Comparison of ENCODE assay signal across 30 mouse cellular contexts in genomic region chr19:6082156-6082555, GRCm38 (mm10). TPM values are rescaled to one million over a fixed set of nuclear protein-coding genes. Genes with fewer than 3 reads are reported as not detected.
DNase-seq lines count a peak whose midpoint lies in the region; ATAC-seq and TF ChIP-seq lines count a peak whose summit lies in the region.
"Had no signal": no experiment of that assay in that cellular context is flagged by ENCODE, and none has a peak within 500 bp of the region (broad histone marks: within the 10 kb centered on the region; RNA-seq: fewer than 3 reads in every experiment).

TSS of gene Gm28374 (minus strand) at chr19:6082256.

- H3K36me3 ChIP-seq in liver, embryonic 13.5 days, result peaks cover 43% of the 10 kb centered on the region
- H3K36me3 ChIP-seq in liver, embryonic 11.5 days (ENCODE audit: control insufficient read depth, insufficient read depth, low read length), result peaks cover 17% of the 10 kb centered on the region
- peaks cover 1% of the 10 kb centered on the region for H3K36me3 ChIP-seq in testis, adult 2 months (ENCODE audit: control insufficient read depth, insufficient read depth, low read length)
- H3K36me3 ChIP-seq in embryonic facial prominence, embryonic 15.5 days, result peaks cover 35% of the 10 kb centered on the region

- TF ChIP-seq POLR2A in testis, adult 2 months (IDR thresholded peaks at IDR 0.05; ENCODE audit: control insufficient read depth, low read depth, low read length), result no peak

- no peak within 1 kb of the TSS for H3K9ac ChIP-seq in liver, embryonic 13.5 days
- H3K9ac ChIP-seq in liver, embryonic 11.5 days (ENCODE audit: low read depth, low read length), result no peak within 1 kb of the TSS
- H3K9ac ChIP-seq in embryonic facial prominence, embryonic 15.5 days, result 0 out of 2 replicates have a peak within 1 kb of the TSS, but pooled peaks have one; percentile 12
- H3K9ac ChIP-seq: embryonic facial prominence, embryonic 12.5 days; forebrain, embryonic 13.5 days; forebrain, postnatal 0 days; hindbrain, embryonic 14.5 days had no signal

- ATAC-seq in liver, embryonic 13.5 days (ENCODE audit: low read depth), result no peak
- no peak for ATAC-seq in liver, embryonic 11.5 days (replicated peaks; ENCODE audit: low FRiP score)
- ATAC-seq in embryonic facial prominence, embryonic 15.5 days (ENCODE audit: insufficient number of reproducible peaks, low FRiP score, low TSS enrichment, low read depth), result no peak
- ATAC-seq: activated CD4-positive, CD25-positive, alpha-beta regulatory T cell, adult 4 months; CD4-positive, CD25-positive, alpha-beta regulatory T cell, adult 4 months; forebrain, embryonic 13.5 days; forebrain, postnatal 0 days; hindbrain, postnatal 0 days; inflammation-experienced regulatory T-cells, adult 6 months had no signal

- H3K27ac ChIP-seq in liver, embryonic 13.5 days, result no peak within 1 kb of the TSS
- H3K27ac ChIP-seq in liver, embryonic 11.5 days (ENCODE audit: low read depth, low read length), result no peak within 1 kb of the TSS
- no peak within 1 kb of the TSS for H3K27ac ChIP-seq in testis, adult 2 months (ENCODE audit: control insufficient read depth, insufficient read depth, low read depth, low read length)
- no peak within 1 kb of the TSS for H3K27ac ChIP-seq in embryonic facial prominence, embryonic 15.5 days (replicated peaks)
- H3K27ac ChIP-seq: embryonic facial prominence, embryonic 12.5 days; forebrain, embryonic 13.5 days; gastrocnemius, adult 2 months; heart, embryonic 10.5 days; heart, embryonic 13.5 days; hindbrain, embryonic 14.5 days; hindbrain, postnatal 0 days had no signal

- WGBS in liver, embryonic 13.5 days (ENCODE audit: insufficient replicate concordance), result 78% methylated on average over 9 of the region's 9 CpGs
- WGBS in liver, embryonic 11.5 days, result 86% methylated on average over 9 of the region's 9 CpGs
- 83% methylated on average over 9 of the region's 9 CpGs for WGBS in embryonic facial prominence, embryonic 15.5 days

- no peak for TF ChIP-seq CTCF in testis, adult 2 months (IDR thresholded peaks at IDR 0.05; ENCODE audit: control insufficient read depth, insufficient read depth, insufficient replicate concordance, low read depth, low read length)

- DNase-seq in heart, adult 11 months, result peak; percentile 89
- DNase-seq in heart, adult 8-10 months (ENCODE audit: low spot score), result no peak
- no peak for DNase-seq in liver, embryonic 13.5 days
- DNase-seq in liver, embryonic 11.5 days (ENCODE audit: low spot score), result no peak
- no peak for DNase-seq in testis, postnatal 14 days (ENCODE audit: low spot score)
- no peak for DNase-seq in adrenal gland, adult 2 months
- DNase-seq: adrenal gland, postnatal 10 days; adrenal gland, postnatal 36 days; cerebellum, adult 18-20 months; cerebellum, adult 9-11 months; cerebellum, postnatal 25 days; embryo, embryonic 11 days; forebrain, postnatal 0 days; gastrocnemius, adult 2 months; gastrocnemius, postnatal 14 days; heart, adult 18-20 months; heart, postnatal 14 days; heart, postnatal 4 days had no signal

- 0 out of 2 replicates have a peak within 1 kb of the TSS, but pooled peaks have one; percentile 80 for H3K4me2 ChIP-seq in liver, embryonic 13.5 days
- no peak within 1 kb of the TSS for H3K4me2 ChIP-seq in liver, embryonic 11.5 days
- H3K4me2 ChIP-seq in embryonic facial prominence, embryonic 15.5 days (replicated peaks), result no peak within 1 kb of the TSS

- H3K27me3 ChIP-seq in liver, embryonic 13.5 days, result no peaks in the 10 kb centered on the region
- no peaks in the 10 kb centered on the region for H3K27me3 ChIP-seq in liver, embryonic 11.5 days (replicated peaks; ENCODE audit: control insufficient read depth, insufficient read depth, low read length)
- no peaks in the 10 kb centered on the region for H3K27me3 ChIP-seq in testis, adult 2 months (ENCODE audit: control insufficient read depth, insufficient read depth, low read length)
- H3K27me3 ChIP-seq in embryonic facial prominence, embryonic 15.5 days, result no peaks in the 10 kb centered on the region
- H3K27me3 ChIP-seq: embryonic facial prominence, embryonic 12.5 days; forebrain, embryonic 13.5 days; heart, embryonic 13.5 days had no signal

- no peak within 1 kb of the TSS; the same call in 1 of the 2 replicates for H3K4me3 ChIP-seq in liver, embryonic 13.5 days (replicated peaks)
- H3K4me3 ChIP-seq in liver, embryonic 11.5 days (ENCODE audit: low read depth, low read length), result no peak within 1 kb of the TSS; the same call in 1 of the 2 replicates
- H3K4me3 ChIP-seq in testis, adult 2 months (ENCODE audit: control insufficient read depth, low read depth, low read length), result peak within 1 kb of the TSS; percentile 88
- H3K4me3 ChIP-seq in embryonic facial prominence, embryonic 15.5 days (replicated peaks), result peak within 1 kb of the TSS; percentile 15; the same call in 1 of the 2 replicates
- H3K4me3 ChIP-seq: forebrain, embryonic 13.5 days had no signal

- H3K4me1 ChIP-seq in liver, embryonic 13.5 days (replicated peaks), result peaks cover 42% of the 10 kb centered on the region
- H3K4me1 ChIP-seq in liver, embryonic 11.5 days (replicated peaks; ENCODE audit: control insufficient read depth, insufficient read depth, low read length), result peaks cover 10% of the 10 kb centered on the region
- peaks cover 8% of the 10 kb centered on the region for H3K4me1 ChIP-seq in testis, adult 2 months (ENCODE audit: control insufficient read depth, insufficient read depth, low read length)
- peaks cover 24% of the 10 kb centered on the region for H3K4me1 ChIP-seq in embryonic facial prominence, embryonic 15.5 days

- no peaks in the 10 kb centered on the region for H3K9me3 ChIP-seq in liver, embryonic 13.5 days (replicated peaks)
- H3K9me3 ChIP-seq in liver, embryonic 11.5 days (ENCODE audit: control insufficient read depth, low read length), result no peaks in the 10 kb centered on the region
- H3K9me3 ChIP-seq in embryonic facial prominence, embryonic 15.5 days (replicated peaks), result no peaks in the 10 kb centered on the region
- H3K9me3 ChIP-seq: embryonic facial prominence, embryonic 12.5 days; forebrain, embryonic 13.5 days; heart, embryonic 10.5 days; heart, embryonic 13.5 days had no signal

RNA-seq across cellular contexts. Expression of gene Gm28374, which starts in this region (rescaled TPM):
- not detected for total RNA-seq in heart, adult 8-10 months (2022)
- polyA plus RNA-seq in liver, embryonic 13.5 days (2015; fragmentation: Nextera tagmentation; extraction: Ambion mirVana), result 0.49 and 0.80 TPM in 2 replicates
- 0.75 and 2.2 TPM in 2 replicates for polyA plus RNA-seq in liver, embryonic 11.5 days (2014; fragmentation: Nextera tagmentation; extraction: Ambion mirVana)
- polyA plus RNA-seq in testis, adult 2 months (2012; rRNA removed), result 3.5 and 5.6 TPM in 2 replicates
- polyA plus RNA-seq in embryonic facial prominence, embryonic 15.5 days (2015; fragmentation: Nextera tagmentation; extraction: Ambion mirVana), result 1.9 and 2.1 TPM in 2 replicates
- total RNA-seq in adrenal gland, adult 2 months (2021), result not detected
- 0.38 and 0.64 TPM in 2 replicates for polyA plus RNA-seq in adrenal gland, adult 2 months (2012; rRNA removed)
- total RNA-seq: adrenal gland, postnatal 10 days; forebrain, postnatal 0 days; gastrocnemius, adult 2 months; gastrocnemius, postnatal 14 days; heart, postnatal 14 days had no signal
- polyA plus RNA-seq: CD4-positive, CD25-positive, alpha-beta regulatory T cell, adult 4 months; erythroblast, embryonic 14.5 days had no signal

Comparison
In these comparisons a context has a peak if more than half of its experiments do, and no peak if none do; other contexts are left out.
1. H3K4me3 ChIP-seq: peak in testis, adult 2 months (single experiment) and embryonic facial prominence, embryonic 15.5 days (single experiment); none in liver, embryonic 13.5 days (single experiment) and liver, embryonic 11.5 days (single experiment).